Mouse (Mus musculus): Measurements from ENCODE around the gene Slc35g1. TPM values are rescaled to one million over a fixed set of nuclear protein-coding genes. Genes with fewer than 3 reads are reported as not detected.

Gene Slc35g1
- 11.4 TPM for polyA plus RNA-seq (2017; shearing (Covaris generic))

DNA sequence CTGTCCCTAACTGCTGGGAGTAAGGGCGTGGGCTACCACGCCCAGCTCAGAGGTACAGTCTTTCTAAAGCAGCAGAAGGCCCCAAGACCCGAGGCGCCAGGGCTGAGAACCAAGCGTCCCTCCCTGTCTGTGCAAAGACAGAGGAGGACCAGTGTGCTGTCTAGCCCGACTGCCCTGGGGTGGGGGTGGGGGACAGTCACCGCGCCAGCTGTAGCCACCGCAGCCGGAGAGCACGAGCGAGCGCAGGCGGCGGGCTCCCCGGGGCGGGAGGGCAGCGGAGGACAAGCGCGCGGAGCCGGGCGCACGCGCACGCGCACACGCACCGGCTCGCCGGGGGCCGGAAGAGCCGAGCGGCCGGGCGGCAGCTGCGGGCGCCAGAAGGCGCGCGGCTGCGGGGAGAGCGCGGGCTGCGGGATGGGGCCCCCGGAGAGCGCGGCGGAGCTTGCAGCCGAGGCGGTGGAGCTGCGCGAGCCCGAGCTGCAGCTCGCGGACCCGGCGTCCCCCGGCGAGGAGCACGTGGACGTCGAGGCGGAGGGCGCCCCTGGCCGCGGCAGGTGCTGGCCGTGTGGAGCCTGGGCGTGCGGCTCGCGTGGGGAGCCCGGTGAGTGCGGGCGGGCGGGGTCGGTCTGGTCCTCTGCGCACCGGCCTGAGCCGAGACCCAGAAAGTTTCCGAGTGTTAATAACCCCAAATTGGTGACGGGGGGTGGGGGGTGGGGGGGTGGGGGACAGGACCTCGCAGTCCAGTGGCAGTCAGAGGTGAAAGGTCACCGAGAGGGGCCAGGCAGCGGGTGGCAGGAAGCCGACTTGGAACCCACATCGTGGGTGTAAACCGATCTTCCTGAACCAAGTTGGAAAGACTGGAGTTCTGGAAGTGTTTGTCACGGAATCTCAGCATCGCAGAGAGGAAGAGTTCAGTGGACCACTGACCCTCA, at the start of gene Slc35g1:
TSS of gene Slc35g1 (plus strand) at position 280 of the 932 bp plus-strand sequence.

Other genes starting within 250 kb of the Slc35g1 start
- gene Fra10ac1, start 171.8 kb upstream of the Slc35g1 start, polyA plus RNA-seq (2017; shearing (Covaris generic)): 21.9 TPM
- not detected for gene Lgi1, start 131.4 kb upstream of the Slc35g1 start, polyA plus RNA-seq (2017; shearing (Covaris generic))
- 0.45 TPM for gene Plce1, start 85.1 kb downstream of the Slc35g1 start, polyA plus RNA-seq (2017; shearing (Covaris generic))